Mouse (Mus musculus): ENCODE measurements around the gene Cox8a.

DNA sequence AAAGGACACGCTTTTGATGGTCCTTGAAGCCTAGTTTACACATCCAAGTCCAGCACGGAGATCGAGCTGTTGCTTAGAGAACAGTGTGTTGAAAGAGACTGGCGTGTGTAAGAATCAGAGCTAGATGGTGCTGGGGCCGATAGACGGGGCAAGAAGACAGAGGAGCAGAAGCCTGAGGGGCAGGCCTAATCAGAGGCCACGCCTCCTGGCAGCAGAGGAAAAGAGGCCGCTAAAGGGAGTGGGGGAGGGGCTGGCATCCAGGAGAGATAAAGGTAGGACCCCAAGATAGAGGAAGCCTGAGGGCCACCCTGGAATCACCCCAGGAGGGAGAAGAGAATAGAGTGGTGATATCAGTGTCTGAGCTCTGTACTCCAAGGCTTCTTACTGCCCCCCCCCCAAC lies 46.0 kb downstream of the Cox8a start:
- TF ChIP-seq POLR2A (IDR thresholded peaks at IDR 0.05; ENCODE audit: insufficient read depth, low read depth, low read length): no peak
- TF ChIP-seq EP300 (IDR thresholded peaks at IDR 0.05; ENCODE audit: insufficient read depth, low read depth, low read length): no peak

Data from heart, adult 2 months (tissue).